In the genomic region with DNA sequence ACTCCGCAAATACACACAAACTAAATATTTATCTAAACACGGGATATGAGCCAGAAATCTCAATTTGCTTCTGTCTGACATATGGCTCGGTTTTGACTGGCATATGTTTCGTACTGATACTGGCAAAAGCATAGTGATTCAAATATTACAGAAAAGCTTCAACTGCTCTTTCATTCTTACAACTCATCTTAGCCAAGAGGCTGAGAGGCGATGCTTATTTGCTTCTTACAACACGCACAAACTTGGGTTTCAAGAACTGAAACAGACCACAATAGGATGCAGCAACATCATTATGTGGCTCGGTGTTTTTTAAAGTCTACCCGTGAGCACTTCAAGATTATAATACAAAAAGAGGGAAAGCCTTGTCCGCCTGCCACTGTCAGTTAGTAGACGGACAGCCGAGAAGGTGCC, we compare ENCODE assay signal across 8 mouse cellular contexts. TPM values are rescaled to one million over a fixed set of nuclear protein-coding genes. Genes with fewer than 3 reads are reported as not detected.
A peak's percentile ranks its signal among the peaks of the same experiment; 100 is the strongest.
DNase-seq lines count a peak whose midpoint lies in the region; ATAC-seq and TF ChIP-seq lines count a peak whose summit lies in the region.

No protein-coding gene starts in this region.

- H3K4me2 ChIP-seq in hindbrain, embryonic 12.5 days (replicated peaks), result peak overlapping the region; percentile 80
- H3K4me2 ChIP-seq in lung, postnatal 0 days (replicated peaks; ENCODE audit: low read depth, low read length), result peak overlapping the region; percentile 79
- H3K4me2 ChIP-seq in stomach, embryonic 16.5 days (ENCODE audit: low read depth, low read length), result peak overlapping the region; percentile 67

- TF ChIP-seq CTCF in thymus, adult 2 months (IDR thresholded peaks at IDR 0.05; ENCODE audit: borderline replicate concordance, control insufficient read depth, extremely low read depth, insufficient read depth, low read length, poor library complexity), result no peak
- no peak for TF ChIP-seq CTCF in lung, postnatal 0 days (IDR thresholded peaks at IDR 0.05)

- ATAC-seq in hindbrain, embryonic 12.5 days (ENCODE audit: low FRiP score), result no peak
- ATAC-seq in lung, postnatal 0 days, result no peak
- ATAC-seq in stomach, embryonic 16.5 days (ENCODE audit: insufficient read depth, low FRiP score), result no peak

- H3K27me3 ChIP-seq in thymus, adult 2 months (ENCODE audit: control insufficient read depth, insufficient read depth, low read length), result no peaks in the 10 kb centered on the region
- peaks cover 11% of the 10 kb centered on the region; the same call in 1 of the 2 replicates for H3K27me3 ChIP-seq in hindbrain, embryonic 12.5 days
- no peaks in the 10 kb centered on the region for H3K27me3 ChIP-seq in lung, postnatal 0 days (replicated peaks; ENCODE audit: insufficient read depth, low read length)
- H3K27me3 ChIP-seq in stomach, embryonic 16.5 days (ENCODE audit: control insufficient read depth, insufficient read depth, low read length), result no peaks in the 10 kb centered on the region; the same call in 1 of the 2 replicates

- H3K4me1 ChIP-seq in thymus, adult 2 months (replicated peaks; ENCODE audit: control insufficient read depth, insufficient read depth, low read length), result no peaks in the 10 kb centered on the region
- peaks cover 7% of the 10 kb centered on the region; the same call in 1 of the 2 replicates for H3K4me1 ChIP-seq in hindbrain, embryonic 12.5 days
- no peaks in the 10 kb centered on the region; the same call in 1 of the 2 replicates for H3K4me1 ChIP-seq in lung, postnatal 0 days (ENCODE audit: insufficient read depth, low read depth, low read length)
- H3K4me1 ChIP-seq in stomach, embryonic 16.5 days (ENCODE audit: control insufficient read depth, insufficient read depth, low read length), result peaks cover 3% of the 10 kb centered on the region; the same call in 1 of the 2 replicates

- no peaks in the 10 kb centered on the region for H3K9me3 ChIP-seq in hindbrain, embryonic 12.5 days (replicated peaks)
- H3K9me3 ChIP-seq in lung, postnatal 0 days (ENCODE audit: low read length), result no peaks in the 10 kb centered on the region
- H3K9me3 ChIP-seq in stomach, embryonic 16.5 days (replicated peaks; ENCODE audit: control insufficient read depth, low read length), result no peaks in the 10 kb centered on the region

- TF ChIP-seq POLR2A in thymus, adult 2 months (IDR thresholded peaks at IDR 0.05; ENCODE audit: control insufficient read depth, extremely low read depth, insufficient read depth, low read length, poor library complexity), result no peak

- no peak for TF ChIP-seq EP300 in lung, postnatal 0 days (IDR thresholded peaks at IDR 0.05)

- no peaks in the 10 kb centered on the region for H3K36me3 ChIP-seq in thymus, adult 2 months (ENCODE audit: control insufficient read depth, insufficient read depth, low read length)
- no peaks in the 10 kb centered on the region for H3K36me3 ChIP-seq in hindbrain, embryonic 12.5 days
- H3K36me3 ChIP-seq in lung, postnatal 0 days (ENCODE audit: insufficient read depth, low read length), result no peaks in the 10 kb centered on the region
- H3K36me3 ChIP-seq in stomach, embryonic 16.5 days (ENCODE audit: control insufficient read depth, insufficient read depth, low read length), result no peaks in the 10 kb centered on the region

- peak; percentile 12 for DNase-seq in cerebellum, adult 11-12 months
- no peak for DNase-seq in cerebellum, postnatal 4 days (ENCODE audit: low spot score in 2 of 2)
- DNase-seq in thymus, postnatal 0 days (ENCODE audit: low spot score), result peak; percentile 10
- no peak for DNase-seq in thymus, adult 2 months
- DNase-seq in lung, postnatal 0 days (ENCODE audit: low spot score), result peak; percentile 45
- DNase-seq in spleen, postnatal 10 days (ENCODE audit: low spot score in 2 of 2), result no peak

- no peak overlapping the region for H3K27ac ChIP-seq in thymus, adult 2 months (ENCODE audit: control insufficient read depth, insufficient read depth, low read length)
- H3K27ac ChIP-seq in hindbrain, embryonic 12.5 days, result no peak overlapping the region
- peak overlapping the region; percentile 98; the same call in 1 of the 2 replicates for H3K27ac ChIP-seq in lung, postnatal 0 days (ENCODE audit: low read length)
- H3K27ac ChIP-seq in stomach, embryonic 16.5 days (ENCODE audit: low read length), result no peak overlapping the region

- H3K4me3 ChIP-seq in thymus, adult 2 months (ENCODE audit: control insufficient read depth, insufficient read depth, low read length), result no peak overlapping the region
- H3K4me3 ChIP-seq in hindbrain, embryonic 12.5 days, result peak overlapping the region; percentile 72
- H3K4me3 ChIP-seq in lung, postnatal 0 days (ENCODE audit: low read depth, low read length), result peak overlapping the region; percentile 99
- H3K4me3 ChIP-seq in stomach, embryonic 16.5 days (replicated peaks; ENCODE audit: low read length), result peak overlapping the region; percentile 97

- H3K9ac ChIP-seq in hindbrain, embryonic 12.5 days, result peak overlapping the region; percentile 86; the same call in 1 of the 2 replicates
- no peak overlapping the region for H3K9ac ChIP-seq in lung, postnatal 0 days (replicated peaks; ENCODE audit: low read depth)
- peak overlapping the region; percentile 93; the same call in 1 of the 2 replicates for H3K9ac ChIP-seq in stomach, embryonic 16.5 days (ENCODE audit: low read length)

- 19% methylated on average over 11 of the region's 11 CpGs for WGBS in thymus, adult 2 months
- 37% methylated on average over 11 of the region's 11 CpGs for WGBS in hindbrain, embryonic 12.5 days
- WGBS in lung, postnatal 0 days, result 5% methylated on average over 11 of the region's 11 CpGs
- WGBS in stomach, embryonic 16.5 days, result 16% methylated on average over 11 of the region's 11 CpGs

RNA-seq across cellular contexts. Expression of a gene that starts 1.2 kb away (rescaled TPM):
- 26.3 and 29.7 TPM in 2 replicates for polyA plus RNA-seq in thymus, postnatal 0 days (2015; fragmentation: Nextera tagmentation; extraction: Ambion mirVana)
- 39.1 and 39.8 TPM in 2 replicates for polyA plus RNA-seq in thymus, adult 2 months (2012; rRNA removed)
- 46.9 and 49.8 TPM in 2 replicates for polyA plus RNA-seq in hindbrain, embryonic 12.5 days (2016; fragmentation: Nextera tagmentation; extraction: Ambion mirVana)
- polyA plus RNA-seq in lung, postnatal 0 days (2015; fragmentation: Nextera tagmentation; extraction: Ambion mirVana), result 33.5 and 40.2 TPM in 2 replicates
- polyA plus RNA-seq in stomach, embryonic 16.5 days (2015; fragmentation: Nextera tagmentation; extraction: Ambion mirVana), result 29.0 and 30.4 TPM in 2 replicates

Comparison
In these comparisons a context has a peak if more than half of its experiments do, and no peak if none do; other contexts are left out.
1. DNase-seq: peak in cerebellum, adult 11-12 months (single experiment), thymus, postnatal 0 days (single experiment) and lung, postnatal 0 days (single experiment); none in cerebellum, postnatal 4 days (0 of 2), thymus, adult 2 months (single experiment) and spleen, postnatal 10 days (0 of 2).
2. Peak in every context shown above with its lines, with median percentiles within 50 percentile points of each other: H3K4me2 ChIP-seq.